Mouse (Mus musculus) midbrain, postnatal 0 days (tissue): ENCODE measurements around the gene Igfbp3. TPM values are rescaled to one million over a fixed set of nuclear protein-coding genes. Genes with fewer than 3 reads are reported as not detected.

Source experiments
- ATAC-seq: fragments of 200-750 bp; cut with Nextera tagmentation; 2 replicates; pipeline ENCODE4 v1.8.0; 2017; ENCODE audit warnings: moderate number of reproducible peaks, mild to moderate bottlenecking, moderate TSS enrichment, moderate library complexity; ENCODE audit not compliant: low FRiP score
- DNase-seq: peaks from one replicate; pipeline ENCODE4 v3.0.0-alpha.2; 2015; ENCODE audit warnings: low spot score
- H3K27ac ChIP-seq: fragments of 300-500 bp; sonication (generic); 2 replicates; pipeline ENCODE4 v1.5.1; 2014; ENCODE audit warnings: low read depth, mild to moderate bottlenecking, low read length, mixed read lengths
- H3K27me3 ChIP-seq: fragments of 300-500 bp; sonication (generic); 2 replicates; pipeline ENCODE4 v1.6.1; 2014; ENCODE audit warnings: low read length, control low read depth, mixed read lengths; ENCODE audit not compliant: insufficient read depth
- H3K36me3 ChIP-seq: fragments of 300-500 bp; sonication (generic); 2 replicates; pipeline ENCODE4 v1.6.1; 2014; ENCODE audit warnings: low read length, control low read depth, mixed read lengths; ENCODE audit not compliant: insufficient read depth
- H3K4me1 ChIP-seq: fragments of 300-500 bp; sonication (generic); 2 replicates; pipeline ENCODE4 v1.6.1; 2014; ENCODE audit warnings: mild to moderate bottlenecking, control low read depth, antibody characterized with exemption, low read length, mixed read lengths; ENCODE audit not compliant: insufficient read depth
- H3K4me2 ChIP-seq: fragments of 300-500 bp; sonication (generic); 2 replicates; pipeline ENCODE4 v1.6.1; 2014; ENCODE audit warnings: low read depth, mild to moderate bottlenecking, low read length, mixed read lengths; ENCODE audit not compliant: poor library complexity, severe bottlenecking
- H3K4me3 ChIP-seq: fragments of 300-500 bp; sonication (generic); 2 replicates; pipeline ENCODE4 v1.5.1; 2014; ENCODE audit warnings: low read depth, mild to moderate bottlenecking, low read length, moderate library complexity
- H3K9ac ChIP-seq: fragments of 300-500 bp; sonication (generic); replicated peaks from 2 replicates; pipeline ENCODE4 v1.6.1; 2014; ENCODE audit warnings: mild to moderate bottlenecking, low read length, moderate library complexity, mixed read lengths; ENCODE audit not compliant: poor library complexity, severe bottlenecking
- H3K9me3 ChIP-seq: fragments of 300-500 bp; sonication (generic); 2 replicates; pipeline ENCODE4 v1.6.1; 2016; ENCODE audit warnings: low read length, control low read depth
- CTCF ChIP-seq: IDR thresholded peaks from 2 replicates; pipeline ENCODE4 v1.5.1; 2016; ENCODE audit warnings: antibody characterized with exemption, mild to moderate bottlenecking
- WGBS: fragments of 180-500 bp; shearing (Covaris S2); extraction: QIAGEN DNeasy Blood & Tissue Kit; methylation state at CpG from one replicate; pipeline ENCODE4 v1.1.7; 2014; 5-methylcytosine and 5-hydroxymethylcytosine counted together
- polyA plus RNA-seq: library from polyadenylated mRNA; unstranded; fragments of >200 nt; fragmentation: Nextera tagmentation; extraction: Ambion mirVana; gene quantifications from 2 replicates; pipeline ENCODE4 v1.2.1, GENCODE M21; 2015
- total RNA-seq: library from RNA; depleted of rRNA; stranded (reverse); fragments of >200 nt; gene quantifications from 2 replicates; pipeline ENCODE4 v1.2.3, GENCODE M21; 2014

Igfbp3 gene
- total and polyA plus RNA-seq, 2 experiments from 2014 or later = 19.4 to 38.0 TPM

- H3K4me3 ChIP-seq = no peak overlapping the region
- H3K27me3 ChIP-seq = no peaks in the 10 kb centered on the region
- no peak overlapping the region for H3K9ac ChIP-seq
- H3K36me3 ChIP-seq = no peaks in the 10 kb centered on the region
- no peak overlapping the region for H3K4me2 ChIP-seq
- 70% methylated on average over 6 of the region's 6 CpGs for WGBS
- TF ChIP-seq CTCF = no peak
- DNase-seq (no peak), ATAC-seq (no peak)
- H3K27ac ChIP-seq = no peak overlapping the region
- H3K9me3 ChIP-seq = no peaks in the 10 kb centered on the region
- no peaks in the 10 kb centered on the region for H3K4me1 ChIP-seq
These were observed 24.0 kb upstream of the Igfbp3 start for GRCm38 (mm10) chr11:7237712-7238111.

GRCm38 (mm10) chr11:7236751-7237150, 23.0 kb upstream of the Igfbp3 start:
- WGBS = 100% methylated on average over 2 of the region's 2 CpGs
- no peaks in the 10 kb centered on the region for H3K4me1 ChIP-seq
- no peak for DNase-seq
- no peak overlapping the region for H3K4me3 ChIP-seq
- H3K36me3 ChIP-seq = no peaks in the 10 kb centered on the region
- no peak overlapping the region for H3K27ac ChIP-seq
- H3K27me3 ChIP-seq = no peaks in the 10 kb centered on the region
- no peak overlapping the region for H3K4me2 ChIP-seq
- ATAC-seq = no peak
- H3K9ac ChIP-seq = no peak overlapping the region
- no peaks in the 10 kb centered on the region for H3K9me3 ChIP-seq
- no peak for TF ChIP-seq CTCF

GRCm38 (mm10) chr11:7234981-7235609, 21.4 kb upstream of the Igfbp3 start:
- H3K4me3 ChIP-seq = no peak overlapping the region
- H3K9ac ChIP-seq = no peak overlapping the region
- no peak; the same call in 1 of the 2 replicates for TF ChIP-seq CTCF
- no peaks in the 10 kb centered on the region for H3K4me1 ChIP-seq
- H3K4me2 ChIP-seq = no peak overlapping the region
- no peaks in the 10 kb centered on the region for H3K27me3 ChIP-seq
- no peaks in the 10 kb centered on the region for H3K9me3 ChIP-seq
- H3K27ac ChIP-seq = no peak overlapping the region
- DNase-seq (no peak), ATAC-seq (no peak)
- 58% methylated on average over 3 of the region's 3 CpGs for WGBS
- no peaks in the 10 kb centered on the region for H3K36me3 ChIP-seq

DNA sequence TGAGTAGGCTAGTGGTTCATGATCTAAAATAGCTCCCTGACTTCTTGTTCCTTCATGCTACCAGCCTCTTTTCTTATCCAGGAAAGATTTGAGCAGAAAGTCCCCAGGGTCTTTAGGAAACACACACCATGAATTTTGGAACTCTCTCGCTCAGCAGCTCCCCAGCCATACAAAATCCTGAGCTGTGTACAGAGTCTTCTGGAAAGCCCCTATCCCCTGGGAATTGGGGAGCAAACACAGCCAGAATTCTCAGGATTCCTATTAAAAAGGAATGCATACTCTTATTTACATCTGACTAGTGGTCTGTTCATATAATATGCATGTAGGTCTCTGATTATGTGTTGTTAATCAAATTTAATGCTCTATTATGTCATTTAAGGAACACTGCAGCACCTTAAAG, 20.7 kb upstream of the Igfbp3 start:
- H3K9me3 ChIP-seq = no peaks in the 10 kb centered on the region
- ATAC-seq (no peak), DNase-seq (no peak)
- H3K4me2 ChIP-seq = no peak overlapping the region
- no peak overlapping the region for H3K4me3 ChIP-seq
- no peaks in the 10 kb centered on the region for H3K4me1 ChIP-seq
- TF ChIP-seq CTCF = no peak
- no peak overlapping the region for H3K9ac ChIP-seq
- no peaks in the 10 kb centered on the region for H3K27me3 ChIP-seq
- no peak overlapping the region for H3K27ac ChIP-seq
- WGBS = 61% methylated on average over 1 of the region's 1 CpGs
- no peaks in the 10 kb centered on the region for H3K36me3 ChIP-seq

DNA sequence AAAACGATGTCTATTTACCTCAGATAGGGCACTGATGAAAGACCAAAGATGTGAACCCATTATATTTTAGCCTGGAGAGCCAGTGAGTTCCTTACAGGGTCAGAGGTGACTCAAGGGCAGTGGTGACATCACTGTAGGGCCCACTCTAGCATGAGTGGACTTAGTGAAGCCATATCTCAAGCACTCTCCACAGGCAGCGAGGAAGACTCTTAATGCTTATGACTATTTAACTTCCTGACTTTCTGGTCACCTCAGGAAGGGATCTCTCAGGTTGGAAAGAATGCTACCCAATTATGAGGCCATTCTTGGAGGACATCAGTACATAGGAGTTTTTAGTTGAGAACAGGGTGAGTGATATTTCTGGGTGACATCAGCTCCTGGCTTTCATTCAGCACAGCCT, 19.6 kb upstream of the Igfbp3 start:
- DNase-seq (no peak), ATAC-seq (no peak)
- Histone ChIP-seq H3K9ac (no peak overlapping the region), H3K4me1 (no peaks in the 10 kb centered on the region), H3K27ac (no peak overlapping the region), H3K36me3 (no peaks in the 10 kb centered on the region), H3K4me3 (no peak overlapping the region), H3K27me3 (no peaks in the 10 kb centered on the region), H3K9me3 (no peaks in the 10 kb centered on the region), H3K4me2 (no peak overlapping the region)
- no peak for TF ChIP-seq CTCF
- 86% methylated on average over 2 of the region's 2 CpGs for WGBS

DNA sequence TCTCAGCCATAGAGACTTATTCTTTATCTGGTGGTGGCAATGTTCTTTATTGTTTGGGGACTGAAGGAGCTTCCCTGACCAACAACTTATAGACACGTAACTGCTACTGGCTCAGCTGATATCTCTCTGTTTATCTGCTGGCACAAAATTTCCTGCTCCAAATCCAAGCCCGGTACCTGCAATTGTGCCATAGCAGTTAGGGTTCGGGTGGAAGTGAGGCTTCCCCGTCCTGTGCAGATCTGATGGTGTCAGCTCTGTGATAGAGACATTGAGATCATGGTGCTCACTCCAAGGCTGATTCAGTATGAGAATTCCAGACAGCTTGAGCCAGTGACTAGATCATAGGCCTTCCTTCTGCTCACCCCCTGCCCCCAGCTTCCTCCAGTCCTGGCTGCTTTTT, 18.2 kb upstream of the Igfbp3 start:
- no peak overlapping the region for H3K27ac ChIP-seq
- H3K36me3 ChIP-seq = no peaks in the 10 kb centered on the region
- H3K9me3 ChIP-seq = no peaks in the 10 kb centered on the region
- H3K27me3 ChIP-seq = no peaks in the 10 kb centered on the region
- DNase-seq (no peak), ATAC-seq (no peak)
- H3K4me2 ChIP-seq = no peak overlapping the region
- TF ChIP-seq CTCF = no peak
- no peak overlapping the region for H3K9ac ChIP-seq
- no peak overlapping the region for H3K4me3 ChIP-seq
- H3K4me1 ChIP-seq = no peaks in the 10 kb centered on the region
- 92% methylated on average over 4 of the region's 4 CpGs for WGBS
